Mouse (Mus musculus) CH12.LX (cell line): ENCODE results near the gene Apol11a. TPM values are rescaled to one million over a fixed set of nuclear protein-coding genes. Genes with fewer than 3 reads are reported as not detected.
"Not testable (repeated sequence)": the region's sequence is repeated elsewhere in the genome, so short reads cannot be mapped to it uniquely, and the experiment has no call there.

Source experiments
- DNase-seq: peaks from one replicate; pipeline ENCODE4 v3.0.0-alpha.2; 2013; ENCODE audit errors: extremely low read depth
- H3K27ac ChIP-seq: 2 replicates; pipeline ENCODE4 v1.5.1; 2012; ENCODE audit warnings: low read depth, mild to moderate bottlenecking, control low read depth, moderate library complexity; ENCODE audit not compliant: insufficient read depth
- H3K27me3 ChIP-seq: replicated peaks from 2 replicates; pipeline ENCODE3; 2012; ENCODE audit warnings: inconsistent platforms
- H3K36me3 ChIP-seq, 2 experiments: replicated peaks in 1 of 2; 2 replicates each; pipeline versions ENCODE3 to v1.6.1; 2012; ENCODE audit warnings: inconsistent platforms in 1 of 2, low read length in 1 of 2, mild to moderate bottlenecking in 1 of 2, mixed read lengths in 1 of 2, moderate library complexity in 1 of 2; ENCODE audit not compliant: control insufficient read depth in 1 of 2, insufficient read depth in 1 of 2
- H3K4me1 ChIP-seq, 2 experiments: 2 replicates each; pipeline ENCODE4 v1.6.1; 2012; ENCODE audit warnings: inconsistent platforms in 1 of 2, moderate library complexity in 1 of 2; ENCODE audit not compliant: insufficient read depth in 2 of 2, control insufficient read depth in 1 of 2
- H3K4me2 ChIP-seq: 2 replicates; pipeline ENCODE4 v1.6.1; 2012; ENCODE audit warnings: low read depth, mild to moderate bottlenecking, control low read depth; ENCODE audit not compliant: poor library complexity, insufficient read depth, severe bottlenecking
- H3K4me3 ChIP-seq, 3 experiments: fragments of 150-350 bp in 1 of 3; sonication (generic) in 1 of 3; replicated peaks in 1 of 3; 2 replicates each; pipeline versions ENCODE3 to v1.5.1; 2011 to 2012; ENCODE audit warnings: low read depth in 2 of 3, low read length in 2 of 3, mild to moderate bottlenecking in 2 of 3, moderate library complexity in 2 of 3, control low read depth in 1 of 3, improper control_type of control experiment in 1 of 3, inconsistent platforms in 1 of 3, mixed read lengths in 1 of 3; ENCODE audit not compliant: poor library complexity in 1 of 3
- H3K79me2 ChIP-seq: replicated peaks from 2 replicates; pipeline ENCODE4 v1.6.1; 2012; ENCODE audit warnings: mild to moderate bottlenecking, moderate library complexity; ENCODE audit not compliant: control insufficient read depth, poor library complexity, insufficient read depth, severe bottlenecking; ENCODE audit errors: extremely low read depth
- H3K9ac ChIP-seq: 2 replicates; pipeline ENCODE4 v1.6.1; 2012; ENCODE audit warnings: low read depth, mild to moderate bottlenecking, control low read depth, moderate library complexity; ENCODE audit not compliant: insufficient read depth
- H3K9me3 ChIP-seq: replicated peaks from 2 replicates; pipeline ENCODE3; 2012; ENCODE audit warnings: low read length, inconsistent platforms, mixed read lengths
- BHLHE40 ChIP-seq: IDR thresholded peaks from 2 replicates; pipeline ENCODE4 v1.6.1; 2011; ENCODE audit warnings: mild to moderate bottlenecking, low read depth, low read length, improper control_type of control experiment
- CTCF ChIP-seq, 2 experiments: IDR thresholded peaks in 1 of 2; conservative IDR thresholded peaks in 1 of 2; 2 replicates each; pipeline ENCODE4 v1.5.1; 2011 to 2012; ENCODE audit warnings: low read depth in 2 of 2, low read length in 2 of 2, improper control_type of control experiment in 1 of 2, inconsistent platforms in 1 of 2, mild to moderate bottlenecking in 1 of 2, moderate library complexity in 1 of 2
- EP300 ChIP-seq: IDR thresholded peaks from 2 replicates; pipeline ENCODE4 v1.6.1; 2011; ENCODE audit warnings: low read length, improper control_type of control experiment
- JUN ChIP-seq: IDR thresholded peaks from 2 replicates; pipeline ENCODE4 v1.6.1; 2011; ENCODE audit warnings: low read depth, mild to moderate bottlenecking, low read length, improper control_type of control experiment, moderate library complexity; ENCODE audit not compliant: insufficient read depth
- KAT2A ChIP-seq: IDR thresholded peaks from 2 replicates; pipeline ENCODE4 v1.6.1; 2012; ENCODE audit warnings: low read length, improper control_type of control experiment, inconsistent platforms; ENCODE audit not compliant: insufficient replicate concordance
- MAX ChIP-seq: IDR thresholded peaks from 2 replicates; pipeline ENCODE4 v1.6.1; 2011; ENCODE audit warnings: low read length, improper control_type of control experiment
- MXI1 ChIP-seq: IDR thresholded peaks from 2 replicates; pipeline ENCODE4 v1.6.1; 2011; ENCODE audit warnings: mild to moderate bottlenecking, low read depth, low read length, improper control_type of control experiment
- NRF1 ChIP-seq: IDR thresholded peaks from 2 replicates; pipeline ENCODE4 v1.6.1; 2014; ENCODE audit warnings: low read depth, mild to moderate bottlenecking, inconsistent platforms, low read length, improper control_type of control experiment, moderate library complexity
- RAD21 ChIP-seq: IDR thresholded peaks from 2 replicates; pipeline ENCODE4 v1.6.1; 2011; ENCODE audit warnings: low read depth, mild to moderate bottlenecking, low read length, improper control_type of control experiment, moderate library complexity
- SMC3 ChIP-seq: IDR thresholded peaks from 2 replicates; pipeline ENCODE4 v1.6.1; 2011; ENCODE audit warnings: low read depth, low read length, improper control_type of control experiment
- TCF12 ChIP-seq: IDR thresholded peaks from 2 replicates; pipeline ENCODE4 v1.6.1; 2014; ENCODE audit warnings: low read depth, mild to moderate bottlenecking, inconsistent platforms, low read length, improper control_type of control experiment
- USF2 ChIP-seq: conservative IDR thresholded peaks from 2 replicates; pipeline ENCODE4 v1.6.1; 2011; ENCODE audit warnings: low read depth, low read length, improper control_type of control experiment
- ZC3H11A ChIP-seq: IDR thresholded peaks from 2 replicates; pipeline ENCODE4 v1.6.1; 2012; ENCODE audit warnings: low read depth, mild to moderate bottlenecking, inconsistent platforms, low read length, improper control_type of control experiment
- ZNF384 ChIP-seq: IDR thresholded peaks from 2 replicates; pipeline ENCODE4 v1.6.1; 2012; ENCODE audit warnings: low read depth, low read length, improper control_type of control experiment, inconsistent platforms
- dilution Hi-C: fragments of 300-500 bp; cut with MboI; formaldehyde crosslinking; loops from 2 replicates; pipeline ENCODE4 v1.14.3; 2020; ENCODE audit warnings: low sequenced_read_pairs; ENCODE audit not compliant: extremely low pct_unique_long_range_greater_than_20kb, extremely low pct_ligation_motif_present
- in situ Hi-C: fragments of 300-500 bp; cut with MboI; formaldehyde crosslinking; loops from 3 replicates; pipeline ENCODE4 v1.14.3; 2019; ENCODE audit warnings: low sequenced_read_pairs, low pct_ligation_motif_present, low pct_unique_long_range_greater_than_20kb, mixed read lengths
- polyA plus RNA-seq: library from polyadenylated mRNA; unstranded; fragments of >175 nt; gene quantifications from 2 replicates; pipeline ENCODE4 v1.2.1, GENCODE M21; 2012; ENCODE audit warnings: low read depth; ENCODE audit not compliant: insufficient read length
- total RNA-seq, 2 experiments: library from RNA; depleted of rRNA; stranded (reverse); fragments of 300-350 nt in 1 of 2; fragments of >200 nt in 1 of 2; gene quantifications; 2 replicates each; pipeline ENCODE4 v1.2.3; 2012 to 2014

The Apol11a gene
- total and polyA plus RNA-seq, 3 experiments = not detected

DNA sequence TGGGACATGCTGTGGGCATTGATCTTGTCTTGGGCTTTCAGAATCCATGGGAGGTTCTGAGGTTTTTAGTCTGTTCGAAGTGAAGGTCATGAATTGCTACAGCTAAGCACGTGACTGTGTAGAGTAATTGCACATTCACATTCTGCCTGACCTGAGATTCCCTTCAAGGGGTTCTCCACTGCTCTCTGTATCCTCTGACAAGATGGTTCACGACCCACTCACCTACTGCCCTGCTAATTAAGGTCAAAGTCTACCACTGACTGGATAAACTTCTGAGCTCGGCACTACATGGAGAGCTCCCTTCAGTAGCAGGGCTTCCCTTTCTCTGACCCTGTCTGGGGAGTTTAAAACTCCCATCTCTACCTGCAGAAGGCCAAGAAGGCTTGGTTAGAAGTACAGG, 12.5 kb downstream of the Apol11a start:
- H3K4me3 ChIP-seq, H3K4me1 ChIP-seq, H3K79me2 ChIP-seq, H3K27ac ChIP-seq, H3K36me3 ChIP-seq, DNase-seq, H3K4me2 ChIP-seq, dilution Hi-C loops, H3K9ac ChIP-seq, H3K9me3 ChIP-seq: not testable (repeated sequence)
- in situ Hi-C loops = loop anchor here (25.0 kb wide), 1 partner anchor 167 kb away; the partner anchor contains the start of gene Apol7e
- H3K27me3 ChIP-seq = peaks cover 30% of the 10 kb centered on the region

DNA sequence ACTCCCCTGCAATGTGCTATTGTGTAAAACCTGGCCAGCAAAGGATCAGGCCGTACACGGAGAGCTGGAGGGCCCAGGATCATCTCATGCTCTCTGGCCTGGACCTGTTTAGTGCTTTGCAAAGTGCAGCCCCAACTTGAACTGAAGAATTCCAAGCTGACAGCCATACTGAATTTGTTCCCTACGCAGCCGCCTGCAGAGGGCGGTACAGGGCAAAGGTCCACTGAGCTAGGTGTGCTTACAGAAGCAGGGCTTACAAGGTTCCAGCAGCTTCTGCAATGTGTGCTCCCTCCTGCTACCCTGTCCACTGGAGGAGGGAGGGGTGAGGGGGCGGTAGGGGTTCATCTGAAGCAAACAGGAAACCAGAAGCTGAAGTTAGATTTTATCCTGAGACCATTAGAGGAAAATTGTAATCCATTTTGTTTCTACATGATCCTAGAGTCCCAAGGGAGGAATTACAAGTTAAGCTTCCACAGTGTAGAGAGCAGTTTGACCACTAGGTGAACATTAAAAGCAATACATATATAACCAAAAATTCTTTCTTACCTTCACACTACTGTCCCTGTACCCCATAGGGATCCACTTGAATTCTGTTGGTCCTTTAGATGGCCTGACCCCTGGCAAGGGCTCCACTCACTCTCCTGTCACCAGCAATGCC, 15.2 kb downstream of the Apol11a start:
- H3K4me3 ChIP-seq, H3K4me1 ChIP-seq, H3K27ac ChIP-seq, H3K36me3 ChIP-seq, H3K9ac ChIP-seq, H3K4me2 ChIP-seq, H3K9me3 ChIP-seq, dilution Hi-C loops, H3K79me2 ChIP-seq: not testable (repeated sequence)
- peak; percentile 56 for DNase-seq
- in situ Hi-C loops = loop anchor here (25.0 kb wide), 1 partner anchor 164 kb away; the partner anchor contains the start of gene Apol7e
- TF ChIP-seq SMC3 (peak; percentile 76), ZC3H11A (peak; percentile 8; the same call in 1 of the 2 replicates), RAD21 (peak; percentile 59), CTCF (conservative IDR thresholded peaks at IDR 0.05 in 1 of 2, IDR thresholded peaks at IDR 0.05 in 1 of 2; ENCODE audit: low read depth in 2 of 2, low read length in 2 of 2) (peak in 1 of 2 experiments; percentile 70; a peak in 2 of 4 replicates)
- H3K27me3 ChIP-seq = peaks cover 15% of the 10 kb centered on the region

DNA sequence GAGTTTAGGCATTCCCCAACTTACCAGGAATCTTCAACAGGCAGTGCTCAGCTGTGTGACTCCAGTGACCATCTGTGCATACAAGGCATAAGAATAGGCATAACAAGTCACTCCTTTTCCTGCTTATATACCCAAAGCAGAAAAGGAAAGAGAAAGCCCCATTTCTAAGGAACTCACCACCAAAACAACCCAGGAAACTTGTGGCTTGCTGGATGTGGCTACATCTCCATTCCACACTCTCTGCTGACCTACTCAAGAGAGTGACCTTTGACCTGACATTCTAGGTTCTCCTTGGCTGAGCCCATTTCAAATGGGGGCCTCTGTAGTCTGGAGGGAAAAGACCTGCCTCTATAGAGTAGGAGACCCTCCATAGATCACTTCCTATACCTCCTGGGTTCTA, 25.1 kb downstream of the Apol11a start, which contains the start of gene Apol7c:
TSS of gene Apol7c (minus strand) at position 101 of the 400 bp plus-strand sequence.
- in situ Hi-C loops = no loop called here
- Histone ChIP-seq H3K27me3 (peaks cover 18% of the 10 kb centered on the region), H3K4me3 (no peak within 1 kb of the TSS), H3K4me2 (no peak within 1 kb of the TSS), H3K9me3 (no peaks in the 10 kb centered on the region), H3K79me2 (no peaks in the 10 kb centered on the region), H3K9ac (no peak within 1 kb of the TSS), H3K4me1 (no peaks in the 10 kb centered on the region), H3K36me3 (no peaks in the 10 kb centered on the region), H3K27ac (no peak within 1 kb of the TSS)
- no peak for TF ChIP-seq ZNF384
- no peak for TF ChIP-seq KAT2A
- no peak for TF ChIP-seq EP300
- no peak for TF ChIP-seq BHLHE40
- no peak for TF ChIP-seq MAX
- no peak for TF ChIP-seq JUN
- TF ChIP-seq MXI1 = no peak
- no peak for TF ChIP-seq USF2
- TF ChIP-seq NRF1 = no peak
- no peak for TF ChIP-seq TCF12
- no peak for DNase-seq
- dilution Hi-C loops = no loop called here

DNA sequence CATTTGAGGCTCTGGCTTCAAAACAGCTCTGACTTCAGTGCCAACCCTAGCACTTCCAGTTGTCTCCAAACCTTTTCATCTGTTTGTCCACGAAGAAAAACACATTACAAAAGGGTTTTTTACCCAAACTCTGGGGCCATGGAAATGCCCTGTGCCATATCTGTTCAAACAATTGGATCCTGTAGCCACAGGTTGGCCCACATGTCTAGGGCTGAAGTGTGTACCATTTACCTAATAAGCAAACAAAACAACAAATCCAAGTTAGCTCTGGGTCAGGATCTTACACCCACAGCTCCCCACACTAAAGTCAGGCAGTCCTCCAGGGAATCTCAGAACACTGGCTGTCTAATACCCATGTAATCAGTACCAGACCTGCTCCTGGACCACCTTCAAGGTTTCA, 31.1 kb downstream of the Apol11a start:
- H3K27ac ChIP-seq, H3K79me2 ChIP-seq, H3K9ac ChIP-seq, H3K4me2 ChIP-seq, DNase-seq, H3K9me3 ChIP-seq, H3K36me3 ChIP-seq, in situ Hi-C loops, H3K4me1 ChIP-seq, dilution Hi-C loops, H3K4me3 ChIP-seq: not testable (repeated sequence)
- H3K27me3 ChIP-seq = peaks cover 21% of the 10 kb centered on the region
